12 mouse cellular contexts compared by ENCODE assay signal in the genomic region with DNA sequence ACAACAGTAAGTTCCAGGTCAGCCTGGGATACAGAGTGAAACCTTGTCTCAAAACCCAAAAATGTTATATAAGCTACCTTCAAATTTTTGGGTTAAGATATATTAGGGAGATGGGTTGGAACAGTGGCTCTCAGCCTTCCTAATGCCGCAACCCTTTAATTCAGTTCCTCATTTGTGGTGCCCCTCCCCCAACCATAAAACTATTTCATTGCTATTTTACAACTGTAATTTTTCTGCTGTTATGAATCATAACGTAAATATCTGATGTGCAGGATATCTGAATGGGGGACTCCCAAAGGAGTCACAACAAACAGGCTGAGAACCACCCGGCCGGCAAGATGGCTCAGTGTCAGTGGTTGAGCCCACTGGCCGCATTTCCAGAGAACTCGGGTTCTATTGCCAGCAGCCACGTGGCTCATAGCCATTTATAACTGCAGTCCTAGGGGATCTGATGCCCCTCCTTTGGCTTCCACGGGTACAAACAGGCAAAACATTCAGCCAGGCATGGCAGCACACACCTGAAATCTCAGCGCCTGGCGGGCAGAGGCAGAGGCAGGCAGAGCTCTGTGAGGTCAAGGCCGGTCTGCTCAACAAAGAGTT. TPM values are rescaled to one million over a fixed set of nuclear protein-coding genes. Genes with fewer than 3 reads are reported as not detected.
A peak's percentile ranks its signal among the peaks of the same experiment; 100 is the strongest.
DNase-seq lines count a peak whose midpoint lies in the region; ATAC-seq lines count a peak whose summit lies in the region.
"Had no signal": no experiment of that assay in that cellular context is flagged by ENCODE, and none has a peak within 500 bp of the region (broad histone marks: within the 10 kb centered on the region; RNA-seq: fewer than 3 reads in every experiment).

No protein-coding gene starts in this region.

- no peaks in the 10 kb centered on the region for H3K9me3 ChIP-seq in lung, embryonic 16.5 days (ENCODE audit: control insufficient read depth, low read length)
- no peaks in the 10 kb centered on the region for H3K9me3 ChIP-seq in hindbrain, embryonic 10.5 days
- H3K9me3 ChIP-seq: midbrain, embryonic 15.5 days had no signal

- no peak overlapping the region for H3K4me3 ChIP-seq in lung, embryonic 16.5 days (ENCODE audit: low read length)
- H3K4me3 ChIP-seq in hindbrain, embryonic 10.5 days = no peak overlapping the region
- H3K4me3 ChIP-seq: midbrain, embryonic 15.5 days had no signal

- no peak overlapping the region for H3K9ac ChIP-seq in lung, embryonic 16.5 days (ENCODE audit: low read length)
- H3K9ac ChIP-seq: midbrain, embryonic 15.5 days had no signal

- no peaks in the 10 kb centered on the region for H3K27me3 ChIP-seq in lung, embryonic 16.5 days (ENCODE audit: control insufficient read depth, insufficient read depth, low read depth, low read length)
- H3K27me3 ChIP-seq in splenic B cell, adult 2 months (ENCODE audit: control insufficient read depth, insufficient read depth, low read length, poor library complexity, severe bottlenecking) = no peaks in the 10 kb centered on the region
- no peaks in the 10 kb centered on the region for H3K27me3 ChIP-seq in hindbrain, embryonic 10.5 days (ENCODE audit: insufficient read depth, poor library complexity, severe bottlenecking)
- H3K27me3 ChIP-seq: midbrain, embryonic 15.5 days had no signal

- no peaks in the 10 kb centered on the region for H3K36me3 ChIP-seq in lung, embryonic 16.5 days (ENCODE audit: control insufficient read depth, insufficient read depth, low read length)
- no peaks in the 10 kb centered on the region for H3K36me3 ChIP-seq in splenic B cell, adult 2 months (ENCODE audit: control insufficient read depth, insufficient read depth, low read length, poor library complexity, severe bottlenecking)
- H3K36me3 ChIP-seq in hindbrain, embryonic 10.5 days = peaks cover 35% of the 10 kb centered on the region
- H3K36me3 ChIP-seq: midbrain, embryonic 15.5 days had no signal

- WGBS in lung, embryonic 16.5 days = 72% methylated on average over 11 of the region's 11 CpGs
- WGBS in hindbrain, embryonic 10.5 days = 90% methylated on average over 11 of the region's 11 CpGs

- H3K27ac ChIP-seq in lung, embryonic 16.5 days (ENCODE audit: low read length) = peak overlapping the region; percentile 40
- no peak overlapping the region for H3K27ac ChIP-seq in hindbrain, embryonic 10.5 days
- H3K27ac ChIP-seq: midbrain, embryonic 15.5 days had no signal

- DNase-seq in heart, adult 11 months = peak; percentile 95
- DNase-seq in heart, postnatal 4 days = no peak
- no peak for DNase-seq in lung, postnatal 14 days
- DNase-seq in splenic B cell, adult 2 months (ENCODE audit: low read depth, low spot score) = peak; percentile 42
- DNase-seq in hindbrain, embryonic 10.5 days (ENCODE audit: low spot score) = no peak
- no peak for DNase-seq in layer of hippocampus, adult 9-11 months
- DNase-seq: kidney, adult 8-10 months; right cerebral cortex, adult 18-20 months had no signal

- no peak for ATAC-seq in lung, embryonic 16.5 days (ENCODE audit: low read depth)
- peak; percentile 24 for ATAC-seq in granulocyte monocyte progenitor cell, adult 5-6 weeks (replicated peaks; ENCODE audit: poor library complexity, severe bottlenecking)
- ATAC-seq: forebrain, embryonic 16.5 days; midbrain, embryonic 15.5 days had no signal

- H3K4me2 ChIP-seq in lung, embryonic 16.5 days (ENCODE audit: low read depth, low read length) = no peak overlapping the region
- H3K4me2 ChIP-seq: midbrain, embryonic 15.5 days had no signal

- H3K4me1 ChIP-seq in lung, embryonic 16.5 days (replicated peaks; ENCODE audit: control insufficient read depth, insufficient read depth, low read length) = peaks cover 24% of the 10 kb centered on the region
- peaks cover 20% of the 10 kb centered on the region for H3K4me1 ChIP-seq in hindbrain, embryonic 10.5 days (replicated peaks)

RNA-seq across cellular contexts. Expression of gene Sprtn, which starts 24.9 kb away (rescaled TPM):
- 10 to 100 TPM; 19.4 to 21.3 TPM for total RNA-seq in heart, postnatal 4 days (2021)
- polyA plus RNA-seq in lung, embryonic 16.5 days (2015; fragmentation: Nextera tagmentation; extraction: Ambion mirVana) = 9.1 and 9.6 TPM in 2 replicates
- 18.5 and 18.8 TPM in 2 replicates for total RNA-seq in granulocyte monocyte progenitor cell, adult 5-6 weeks (2014; fragmentation: Nextera tagmentation)
- total RNA-seq in granulocyte monocyte progenitor cell, adult 5-6 weeks (2017) = 20.9 and 21.8 TPM in 2 replicates
- 11.0 and 11.7 TPM in 2 replicates for polyA plus RNA-seq in hindbrain, embryonic 10.5 days (2016; fragmentation: Nextera tagmentation; extraction: Ambion mirVana)

RNA-seq across cellular contexts. Expression of gene Exoc8, which starts 25.1 kb away (rescaled TPM):
- total RNA-seq in heart, postnatal 4 days (2021) = 10 to 100 TPM; 15.6 to 16.9 TPM
- 8.3 and 8.8 TPM in 2 replicates for polyA plus RNA-seq in lung, embryonic 16.5 days (2015; fragmentation: Nextera tagmentation; extraction: Ambion mirVana)
- total RNA-seq in granulocyte monocyte progenitor cell, adult 5-6 weeks (2014; fragmentation: Nextera tagmentation) = 9.6 and 16.2 TPM in 2 replicates
- total RNA-seq in granulocyte monocyte progenitor cell, adult 5-6 weeks (2017) = 14.7 and 16.0 TPM in 2 replicates
- polyA plus RNA-seq in hindbrain, embryonic 10.5 days (2016; fragmentation: Nextera tagmentation; extraction: Ambion mirVana) = 8.4 and 9.5 TPM in 2 replicates

RNA-seq across cellular contexts. Expression of gene Egln1, which starts 26.5 kb away (rescaled TPM):
- 100 to 1,000 TPM; 112 to 115 TPM for total RNA-seq in heart, postnatal 4 days (2021)
- 11.6 and 11.7 TPM in 2 replicates for polyA plus RNA-seq in lung, embryonic 16.5 days (2015; fragmentation: Nextera tagmentation; extraction: Ambion mirVana)
- 24.1 and 24.6 TPM in 2 replicates for total RNA-seq in granulocyte monocyte progenitor cell, adult 5-6 weeks (2014; fragmentation: Nextera tagmentation)
- 16.3 and 23.5 TPM in 2 replicates for total RNA-seq in granulocyte monocyte progenitor cell, adult 5-6 weeks (2017)
- polyA plus RNA-seq in hindbrain, embryonic 10.5 days (2016; fragmentation: Nextera tagmentation; extraction: Ambion mirVana) = 10.1 and 12.2 TPM in 2 replicates

RNA-seq across cellular contexts. Expression of gene 2810004N23Rik, which starts 59.7 kb away (rescaled TPM):
- total RNA-seq in heart, postnatal 4 days (2021) = 10 to 100 TPM; 44.0 to 46.1 TPM
- 39.5 and 42.7 TPM in 2 replicates for polyA plus RNA-seq in lung, embryonic 16.5 days (2015; fragmentation: Nextera tagmentation; extraction: Ambion mirVana)
- total RNA-seq in granulocyte monocyte progenitor cell, adult 5-6 weeks (2014; fragmentation: Nextera tagmentation) = 46.8 and 49.8 TPM in 2 replicates
- 65.8 and 75.4 TPM in 2 replicates for total RNA-seq in granulocyte monocyte progenitor cell, adult 5-6 weeks (2017)
- 51.4 and 71.3 TPM in 2 replicates for polyA plus RNA-seq in hindbrain, embryonic 10.5 days (2016; fragmentation: Nextera tagmentation; extraction: Ambion mirVana)

RNA-seq across cellular contexts. Expression of gene Gnpat, which starts 59.8 kb away (rescaled TPM):
- total RNA-seq in heart, postnatal 4 days (2021) = 100 to 1,000 TPM; 112 to 115 TPM
- 97.5 and 99.0 TPM in 2 replicates for polyA plus RNA-seq in lung, embryonic 16.5 days (2015; fragmentation: Nextera tagmentation; extraction: Ambion mirVana)
- total RNA-seq in granulocyte monocyte progenitor cell, adult 5-6 weeks (2014; fragmentation: Nextera tagmentation) = 116 and 145 TPM in 2 replicates
- 92.3 and 115 TPM in 2 replicates for total RNA-seq in granulocyte monocyte progenitor cell, adult 5-6 weeks (2017)
- 143 and 147 TPM in 2 replicates for polyA plus RNA-seq in hindbrain, embryonic 10.5 days (2016; fragmentation: Nextera tagmentation; extraction: Ambion mirVana)

Comparison
In these comparisons a context has a peak if more than half of its experiments do, and no peak if none do; other contexts are left out.
1. DNase-seq: peak in heart, adult 11 months (single experiment) and splenic B cell, adult 2 months (single experiment); none in heart, postnatal 4 days (single experiment), lung, postnatal 14 days (single experiment), hindbrain, embryonic 10.5 days (single experiment) and layer of hippocampus, adult 9-11 months (single experiment).
2. RNA of gene Egln1, which starts 26.5 kb away (total RNA-seq): 112 to 115 TPM in heart, postnatal 4 days; 16.3 to 24.6 TPM in granulocyte monocyte progenitor cell, adult 5-6 weeks; every median in the first group is over 4 times any median in the second.